Mouse (Mus musculus) kidney, postnatal 0 days (tissue): Measurements from ENCODE around the gene Armc2. TPM values are rescaled to one million over a fixed set of nuclear protein-coding genes. Genes with fewer than 3 reads are reported as not detected.
A peak's percentile ranks its signal among the peaks of the same experiment; 100 is the strongest.

ENCODE experiments used
- ATAC-seq: fragments of 200-750 bp; cut with Nextera tagmentation; replicated peaks from 2 replicates; pipeline ENCODE4 v1.8.0; 2017; ENCODE audit warnings: low read depth, moderate number of reproducible peaks, moderate TSS enrichment, moderate library complexity; ENCODE audit not compliant: low FRiP score
- DNase-seq: peaks from one replicate; pipeline ENCODE4 v3.0.0-alpha.2; 2016; ENCODE audit warnings: low spot score
- H3K27ac ChIP-seq: fragments of 300-500 bp; sonication (generic); 2 replicates; pipeline ENCODE4 v1.5.1; 2014; ENCODE audit warnings: mild to moderate bottlenecking
- H3K27me3 ChIP-seq: fragments of 300-500 bp; sonication (generic); 2 replicates; pipeline ENCODE4 v1.6.1; 2014; ENCODE audit warnings: low read length, mixed read lengths; ENCODE audit not compliant: insufficient read depth
- H3K36me3 ChIP-seq: fragments of 300-500 bp; sonication (generic); 2 replicates; pipeline ENCODE4 v1.6.1; 2014; ENCODE audit warnings: low read length, mixed read lengths; ENCODE audit not compliant: insufficient read depth
- H3K4me1 ChIP-seq: fragments of 300-500 bp; sonication (generic); replicated peaks from 2 replicates; pipeline ENCODE4 v1.6.1; 2014; ENCODE audit warnings: antibody characterized with exemption, low read length, mixed read lengths; ENCODE audit not compliant: insufficient read depth
- H3K4me2 ChIP-seq: fragments of 300-500 bp; sonication (generic); 2 replicates; pipeline ENCODE4 v1.6.1; 2014; ENCODE audit warnings: mild to moderate bottlenecking, low read length, moderate library complexity, mixed read lengths
- H3K4me3 ChIP-seq: fragments of 300-500 bp; sonication (generic); replicated peaks from 2 replicates; pipeline ENCODE4 v1.5.1; 2014; ENCODE audit warnings: low read depth, low read length
- H3K9ac ChIP-seq: fragments of 300-500 bp; sonication (generic); 2 replicates; pipeline ENCODE4 v1.6.1; 2014; ENCODE audit warnings: low read depth, low read length
- H3K9me3 ChIP-seq: fragments of 300-500 bp; sonication (generic); replicated peaks from 2 replicates; pipeline ENCODE4 v1.6.1; 2016; ENCODE audit warnings: low read length, inconsistent platforms, mixed read lengths
- CTCF ChIP-seq: IDR thresholded peaks from 2 replicates; pipeline ENCODE4 v1.5.1; 2016; ENCODE audit warnings: antibody characterized with exemption, low read depth, mild to moderate bottlenecking, moderate library complexity
- WGBS: fragments of 180-500 bp; shearing (Covaris S2); extraction: QIAGEN DNeasy Blood & Tissue Kit; methylation state at CpG from one replicate; pipeline ENCODE4 v1.1.7; 2014; 5-methylcytosine and 5-hydroxymethylcytosine counted together
- polyA plus RNA-seq: library from polyadenylated mRNA; unstranded; fragments of >200 nt; fragmentation: Nextera tagmentation; extraction: Ambion mirVana; gene quantifications from 2 replicates; pipeline ENCODE4 v1.2.1, GENCODE M21; 2015

Gene Armc2
- polyA plus RNA-seq, 1 experiment from 2014 or later: 0.71 TPM

- no peak for TF ChIP-seq CTCF
- no peaks in the 10 kb centered on the region for H3K9me3 ChIP-seq
- peaks cover 9% of the 10 kb centered on the region for H3K4me1 ChIP-seq
- no peak overlapping the region for H3K4me2 ChIP-seq
- H3K4me3 ChIP-seq: no peak overlapping the region
- ATAC-seq (no peak), DNase-seq (no peak)
- no peaks in the 10 kb centered on the region for H3K36me3 ChIP-seq
- H3K9ac ChIP-seq: no peak overlapping the region
- WGBS: 64% methylated on average over 5 of the region's 5 CpGs
- H3K27me3 ChIP-seq: no peaks in the 10 kb centered on the region
- no peak overlapping the region for H3K27ac ChIP-seq
Measured at GRCm38 (mm10) chr10:41867956-41868355, 150.3 kb downstream of the Armc2 start.

GRCm38 (mm10) chr10:41866838-41867154, 151.4 kb downstream of the Armc2 start:
- Histone ChIP-seq H3K9ac (no peak overlapping the region), H3K9me3 (no peaks in the 10 kb centered on the region), H3K4me1 (peaks cover 9% of the 10 kb centered on the region), H3K4me3 (no peak overlapping the region), H3K27ac (0 out of 2 replicates have a peak overlapping the region, but pooled peaks have one; percentile 3), H3K36me3 (no peaks in the 10 kb centered on the region), H3K4me2 (no peak overlapping the region), H3K27me3 (no peaks in the 10 kb centered on the region)
- TF ChIP-seq CTCF: no peak
- DNase-seq (no peak), ATAC-seq (no peak)

- DNase-seq (peak; percentile 74), ATAC-seq (no peak; the same call in 1 of the 2 replicates)
- no peaks in the 10 kb centered on the region for H3K9me3 ChIP-seq
- H3K9ac ChIP-seq: no peak overlapping the region
- H3K27me3 ChIP-seq: no peaks in the 10 kb centered on the region
- no peaks in the 10 kb centered on the region for H3K36me3 ChIP-seq
- no peak overlapping the region for H3K4me3 ChIP-seq
- TF ChIP-seq CTCF: no peak
- WGBS: 10% methylated on average over 3 of the region's 3 CpGs
- no peak overlapping the region for H3K4me2 ChIP-seq
- peaks cover 9% of the 10 kb centered on the region for H3K4me1 ChIP-seq
- H3K27ac ChIP-seq: 0 out of 2 replicates have a peak overlapping the region, but pooled peaks have one; percentile 3
Measured at GRCm38 (mm10) chr10:41866069-41866837, 152.0 kb downstream of the Armc2 start.

Other genes starting within 250 kb of the Armc2 start
- 10.1 and 10.9 TPM in 2 replicates for gene Cep57l1, start 208.6 kb downstream of the Armc2 start, polyA plus RNA-seq
- 35.3 and 36.1 TPM in 2 replicates for gene Sesn1, start 208.5 kb downstream of the Armc2 start, polyA plus RNA-seq